Comparison of ENCODE assay signal across 8 mouse cellular contexts in genomic region chr6:54815428-54816130, GRCm38 (mm10). TPM values are rescaled to one million over a fixed set of nuclear protein-coding genes. Genes with fewer than 3 reads are reported as not detected.
DNase-seq lines count a peak whose midpoint lies in the region; ATAC-seq lines count a peak whose summit lies in the region.

No protein-coding gene starts in this region.

- DNase-seq in forebrain, embryonic 10.5 days (ENCODE audit: extremely low spot score, low spot score) = no peak
- DNase-seq in forebrain, embryonic 11.5 days (ENCODE audit: low spot score) = no peak
- peak; percentile 33 for DNase-seq in thymus, postnatal 0 days (ENCODE audit: low spot score)
- no peak for DNase-seq in thymus, postnatal 36 days
- no peak for DNase-seq in retina, embryonic 14.5 days (ENCODE audit: low spot score)
- DNase-seq in right cerebral cortex, adult 18-20 months = no peak
- DNase-seq in right cerebral cortex, adult 2 months (ENCODE audit: low spot score in 2 of 2) = no peak

- no peak overlapping the region for H3K9ac ChIP-seq in forebrain, embryonic 11.5 days (ENCODE audit: low read length)
- H3K9ac ChIP-seq in liver, embryonic 12.5 days = peak overlapping the region; percentile 24; the same call in 1 of the 2 replicates

- no peaks in the 10 kb centered on the region for H3K9me3 ChIP-seq in forebrain, embryonic 10.5 days
- no peaks in the 10 kb centered on the region for H3K9me3 ChIP-seq in forebrain, embryonic 11.5 days (ENCODE audit: control insufficient read depth, low read length)
- H3K9me3 ChIP-seq in liver, embryonic 12.5 days (replicated peaks) = no peaks in the 10 kb centered on the region

- no peak overlapping the region; the same call in 1 of the 2 replicates for H3K4me2 ChIP-seq in forebrain, embryonic 11.5 days (ENCODE audit: low read depth, low read length, severe bottlenecking)
- H3K4me2 ChIP-seq in liver, embryonic 12.5 days = peak overlapping the region; percentile 86

- peaks cover 16% of the 10 kb centered on the region for H3K27me3 ChIP-seq in forebrain, embryonic 10.5 days (ENCODE audit: poor library complexity, severe bottlenecking)
- H3K27me3 ChIP-seq in forebrain, embryonic 11.5 days (ENCODE audit: control insufficient read depth, insufficient read depth, low read length) = no peaks in the 10 kb centered on the region
- H3K27me3 ChIP-seq in liver, embryonic 12.5 days (replicated peaks) = no peaks in the 10 kb centered on the region

- 86% methylated on average over 9 of the region's 9 CpGs for WGBS in forebrain, embryonic 10.5 days
- whole genome bisulfite sequencing in forebrain, embryonic 11.5 days = 78% methylated on average over 9 of the region's 9 CpGs
- 70% methylated on average over 9 of the region's 9 CpGs for WGBS in liver, embryonic 12.5 days (ENCODE audit: insufficient replicate concordance)

- 0 out of 2 replicates have a peak overlapping the region, but pooled peaks have one; percentile 94 for H3K27ac ChIP-seq in forebrain, embryonic 10.5 days
- no peak overlapping the region for H3K27ac ChIP-seq in forebrain, embryonic 11.5 days (ENCODE audit: low read depth, low read length)
- peak overlapping the region; percentile 6; the same call in 1 of the 2 replicates for H3K27ac ChIP-seq in liver, embryonic 12.5 days

- H3K4me1 ChIP-seq in forebrain, embryonic 10.5 days = peaks cover 38% of the 10 kb centered on the region
- peaks cover 11% of the 10 kb centered on the region for H3K4me1 ChIP-seq in forebrain, embryonic 11.5 days (replicated peaks; ENCODE audit: control insufficient read depth, insufficient read depth, low read length)
- H3K4me1 ChIP-seq in liver, embryonic 12.5 days = peaks cover 43% of the 10 kb centered on the region

- peak overlapping the region; percentile 79 for H3K4me3 ChIP-seq in forebrain, embryonic 10.5 days
- H3K4me3 ChIP-seq in forebrain, embryonic 11.5 days (ENCODE audit: low read depth, low read length) = no peak overlapping the region
- 0 out of 2 replicates have a peak overlapping the region, but pooled peaks have one; percentile 84 for H3K4me3 ChIP-seq in liver, embryonic 12.5 days

- no peak for ATAC-seq in forebrain, embryonic 11.5 days (replicated peaks; ENCODE audit: low FRiP score)
- ATAC-seq in liver, embryonic 12.5 days = no peak

- H3K36me3 ChIP-seq in forebrain, embryonic 10.5 days (replicated peaks) = no peaks in the 10 kb centered on the region
- H3K36me3 ChIP-seq in forebrain, embryonic 11.5 days (ENCODE audit: control insufficient read depth, insufficient read depth, low read length) = no peaks in the 10 kb centered on the region
- H3K36me3 ChIP-seq in liver, embryonic 12.5 days = no peaks in the 10 kb centered on the region

RNA-seq across cellular contexts. Expression of gene Znrf2, which starts 1.1 kb away (rescaled TPM):
- 1.8 and 2.3 TPM in 2 replicates for polyA plus RNA-seq in forebrain, embryonic 10.5 days (2016; fragmentation: Nextera tagmentation; extraction: Ambion mirVana)
- polyA plus RNA-seq in forebrain, embryonic 11.5 days (2014; fragmentation: Nextera tagmentation; extraction: Ambion mirVana) = 2.8 and 3.0 TPM in 2 replicates
- 14.9 and 20.8 TPM in 2 replicates for polyA plus RNA-seq in thymus, postnatal 0 days (2015; fragmentation: Nextera tagmentation; extraction: Ambion mirVana)
- polyA plus RNA-seq in liver, embryonic 12.5 days (2016; fragmentation: Nextera tagmentation; extraction: Ambion mirVana) = 2.9 and 3.2 TPM in 2 replicates
